Mouse (Mus musculus): ENCODE results near the gene Atp2a1. TPM values are rescaled to one million over a fixed set of nuclear protein-coding genes. Genes with fewer than 3 reads are reported as not detected.
A peak's percentile ranks its signal among the peaks of the same experiment; 100 is the strongest.

The Atp2a1 gene
- polyA plus RNA-seq, 1 experiment from 2014 or later = not detected

- Histone ChIP-seq H3K4me3 (ENCODE audit: low read depth, low read length) (peak overlapping the region; percentile 23), H3K27me3 (ENCODE audit: control insufficient read depth, insufficient read depth, low read length) (no peaks in the 10 kb centered on the region), H3K9me3 (ENCODE audit: control insufficient read depth, low read depth, low read length) (peaks cover 3% of the 10 kb centered on the region; the same call in 1 of the 2 replicates), H3K27ac (ENCODE audit: low read length) (peak overlapping the region; percentile 59; the same call in 1 of the 2 replicates), H3K36me3 (ENCODE audit: control insufficient read depth, insufficient read depth, low read length) (no peaks in the 10 kb centered on the region), H3K9ac (replicated peaks; ENCODE audit: low read depth, low read length) (peak overlapping the region; percentile 28; the same call in 1 of the 2 replicates), H3K4me2 (replicated peaks; ENCODE audit: low read depth, low read length) (peak overlapping the region; percentile 57), H3K4me1 (ENCODE audit: control insufficient read depth, insufficient read depth, low read length) (no peaks in the 10 kb centered on the region)
- WGBS = 1% methylated on average over 23 of the region's 23 CpGs
- peak; percentile 92 for ATAC-seq (ENCODE audit: insufficient number of reproducible peaks, insufficient read depth, low FRiP score, low read depth)
Measured at GRCm38 (mm10) chr7:126482392-126482871, 19.5 kb upstream of the Atp2a1 start.

GRCm38 (mm10) chr7:126481699-126482098, 18.8 kb upstream of the Atp2a1 start:
- H3K27me3 ChIP-seq (ENCODE audit: control insufficient read depth, insufficient read depth, low read length) = no peaks in the 10 kb centered on the region
- H3K4me1 ChIP-seq (ENCODE audit: control insufficient read depth, insufficient read depth, low read length) = no peaks in the 10 kb centered on the region
- H3K27ac ChIP-seq (ENCODE audit: low read length) = no peak overlapping the region
- H3K9me3 ChIP-seq (ENCODE audit: control insufficient read depth, low read depth, low read length) = peaks cover 3% of the 10 kb centered on the region; the same call in 1 of the 2 replicates
- 27% methylated on average over 5 of the region's 5 CpGs for WGBS
- no peak overlapping the region for H3K9ac ChIP-seq (replicated peaks; ENCODE audit: low read depth, low read length)
- H3K4me3 ChIP-seq (ENCODE audit: low read depth, low read length) = no peak overlapping the region
- no peak for ATAC-seq (ENCODE audit: insufficient number of reproducible peaks, insufficient read depth, low FRiP score, low read depth)
- no peaks in the 10 kb centered on the region for H3K36me3 ChIP-seq (ENCODE audit: control insufficient read depth, insufficient read depth, low read length)
- no peak overlapping the region for H3K4me2 ChIP-seq (replicated peaks; ENCODE audit: low read depth, low read length)

- H3K9me3 ChIP-seq (ENCODE audit: control insufficient read depth, low read depth, low read length) = no peaks in the 10 kb centered on the region
- under 1% methylated on average over 52 of the region's 53 CpGs for WGBS
- peak within 1 kb of the TSS; percentile 62 for H3K4me3 ChIP-seq (ENCODE audit: low read depth, low read length)
- no peaks in the 10 kb centered on the region for H3K27me3 ChIP-seq (ENCODE audit: control insufficient read depth, insufficient read depth, low read length)
- H3K36me3 ChIP-seq (ENCODE audit: control insufficient read depth, insufficient read depth, low read length) = peaks cover 23% of the 10 kb centered on the region
- peak within 1 kb of the TSS; percentile 93 for H3K9ac ChIP-seq (replicated peaks; ENCODE audit: low read depth, low read length)
- peaks cover 11% of the 10 kb centered on the region for H3K4me1 ChIP-seq (ENCODE audit: control insufficient read depth, insufficient read depth, low read length)
- peak within 1 kb of the TSS; percentile 84; the same call in 1 of the 2 replicates for H3K27ac ChIP-seq (ENCODE audit: low read length)
- ATAC-seq (ENCODE audit: insufficient number of reproducible peaks, insufficient read depth, low FRiP score, low read depth) = peak; percentile 91
- H3K4me2 ChIP-seq (replicated peaks; ENCODE audit: low read depth, low read length) = peak within 1 kb of the TSS; percentile 78
Measured at GRCm38 (mm10) chr7:126474993-126475581, 12.2 kb upstream of the Atp2a1 start, which contains the start of gene Sh2b1. Gene Sh2b1, minus strand, starts transcription at chr7:126475424.

GRCm38 (mm10) chr7:126474486-126474955, 11.6 kb upstream of the Atp2a1 start:
- WGBS = 2% methylated on average over 27 of the region's 27 CpGs
- Histone ChIP-seq H3K36me3 (ENCODE audit: control insufficient read depth, insufficient read depth, low read length) (peaks cover 26% of the 10 kb centered on the region), H3K27me3 (ENCODE audit: control insufficient read depth, insufficient read depth, low read length) (no peaks in the 10 kb centered on the region), H3K9me3 (ENCODE audit: control insufficient read depth, low read depth, low read length) (no peaks in the 10 kb centered on the region), H3K4me3 (ENCODE audit: low read depth, low read length) (peak overlapping the region; percentile 62), H3K4me2 (replicated peaks; ENCODE audit: low read depth, low read length) (peak overlapping the region; percentile 78), H3K4me1 (ENCODE audit: control insufficient read depth, insufficient read depth, low read length) (peaks cover 11% of the 10 kb centered on the region), H3K27ac (ENCODE audit: low read length) (peak overlapping the region; percentile 84; the same call in 1 of the 2 replicates), H3K9ac (replicated peaks; ENCODE audit: low read depth, low read length) (peak overlapping the region; percentile 93)
- ATAC-seq (ENCODE audit: insufficient number of reproducible peaks, insufficient read depth, low FRiP score, low read depth) = peak; percentile 25; the same call in 1 of the 2 replicates

GRCm38 (mm10) chr7:126473470-126474086, 10.7 kb upstream of the Atp2a1 start:
- H3K9ac ChIP-seq (replicated peaks; ENCODE audit: low read depth, low read length) = 0 out of 2 replicates have a peak overlapping the region, but pooled peaks have one; percentile 93
- WGBS = 80% methylated on average over 9 of the region's 9 CpGs
- H3K9me3 ChIP-seq (ENCODE audit: control insufficient read depth, low read depth, low read length) = no peaks in the 10 kb centered on the region
- H3K27me3 ChIP-seq (ENCODE audit: control insufficient read depth, insufficient read depth, low read length) = no peaks in the 10 kb centered on the region
- H3K4me3 ChIP-seq (ENCODE audit: low read depth, low read length) = peak overlapping the region; percentile 62
- peaks cover 11% of the 10 kb centered on the region for H3K4me1 ChIP-seq (ENCODE audit: control insufficient read depth, insufficient read depth, low read length)
- H3K36me3 ChIP-seq (ENCODE audit: control insufficient read depth, insufficient read depth, low read length) = peaks cover 35% of the 10 kb centered on the region
- H3K4me2 ChIP-seq (replicated peaks; ENCODE audit: low read depth, low read length) = peak overlapping the region; percentile 78
- H3K27ac ChIP-seq (ENCODE audit: low read length) = no peak overlapping the region
- ATAC-seq (ENCODE audit: insufficient number of reproducible peaks, insufficient read depth, low FRiP score, low read depth) = no peak

GRCm38 (mm10) chr7:126472713-126473112, 9.8 kb upstream of the Atp2a1 start:
- ATAC-seq (ENCODE audit: insufficient number of reproducible peaks, insufficient read depth, low FRiP score, low read depth) = no peak
- Histone ChIP-seq H3K27ac (ENCODE audit: low read length) (no peak overlapping the region), H3K9ac (replicated peaks; ENCODE audit: low read depth, low read length) (no peak overlapping the region), H3K9me3 (ENCODE audit: control insufficient read depth, low read depth, low read length) (no peaks in the 10 kb centered on the region), H3K4me2 (replicated peaks; ENCODE audit: low read depth, low read length) (no peak overlapping the region), H3K4me1 (ENCODE audit: control insufficient read depth, insufficient read depth, low read length) (peaks cover 11% of the 10 kb centered on the region), H3K27me3 (ENCODE audit: control insufficient read depth, insufficient read depth, low read length) (no peaks in the 10 kb centered on the region), H3K36me3 (ENCODE audit: control insufficient read depth, insufficient read depth, low read length) (peaks cover 44% of the 10 kb centered on the region), H3K4me3 (ENCODE audit: low read depth, low read length) (no peak overlapping the region)
- WGBS = 92% methylated on average over 16 of the region's 16 CpGs

- Histone ChIP-seq H3K4me1 (ENCODE audit: control insufficient read depth, insufficient read depth, low read length) (peaks cover 11% of the 10 kb centered on the region), H3K4me3 (ENCODE audit: low read depth, low read length) (no peak overlapping the region), H3K4me2 (replicated peaks; ENCODE audit: low read depth, low read length) (no peak overlapping the region), H3K9ac (replicated peaks; ENCODE audit: low read depth, low read length) (no peak overlapping the region), H3K36me3 (ENCODE audit: control insufficient read depth, insufficient read depth, low read length) (peaks cover 48% of the 10 kb centered on the region), H3K9me3 (ENCODE audit: control insufficient read depth, low read depth, low read length) (no peaks in the 10 kb centered on the region), H3K27me3 (ENCODE audit: control insufficient read depth, insufficient read depth, low read length) (no peaks in the 10 kb centered on the region), H3K27ac (ENCODE audit: low read length) (no peak overlapping the region)
- WGBS = 87% methylated on average over 13 of the region's 13 CpGs
- no peak for ATAC-seq (ENCODE audit: insufficient number of reproducible peaks, insufficient read depth, low FRiP score, low read depth)
Measured at GRCm38 (mm10) chr7:126472306-126472705, 9.4 kb upstream of the Atp2a1 start.

- Histone ChIP-seq H3K4me2 (replicated peaks; ENCODE audit: low read depth, low read length) (no peak overlapping the region), H3K4me3 (ENCODE audit: low read depth, low read length) (no peak overlapping the region), H3K9me3 (ENCODE audit: control insufficient read depth, low read depth, low read length) (no peaks in the 10 kb centered on the region), H3K36me3 (ENCODE audit: control insufficient read depth, insufficient read depth, low read length) (peaks cover 51% of the 10 kb centered on the region), H3K9ac (replicated peaks; ENCODE audit: low read depth, low read length) (no peak overlapping the region), H3K4me1 (ENCODE audit: control insufficient read depth, insufficient read depth, low read length) (peaks cover 11% of the 10 kb centered on the region), H3K27me3 (ENCODE audit: control insufficient read depth, insufficient read depth, low read length) (no peaks in the 10 kb centered on the region), H3K27ac (ENCODE audit: low read length) (no peak overlapping the region)
- WGBS = 84% methylated on average over 4 of the region's 4 CpGs
- no peak for ATAC-seq (ENCODE audit: insufficient number of reproducible peaks, insufficient read depth, low FRiP score, low read depth)
Measured at GRCm38 (mm10) chr7:126471853-126472252, 8.9 kb upstream of the Atp2a1 start.
